Mouse (Mus musculus) MEL-GATA-1-ER (cell line): ENCODE measurements around the gene Ifitm5.
A peak's percentile ranks its signal among the peaks of the same experiment; 100 is the strongest.
"Not testable (repeated sequence)": the region's sequence is repeated elsewhere in the genome, so short reads cannot be mapped to it uniquely, and the experiment has no call there.

ENCODE experiments used
- DNase-seq: peaks from one replicate; pipeline ENCODE4 v3.0.0-alpha.2; 2012; ENCODE audit warnings: low read depth; ENCODE audit errors: extremely low read depth

Gene Ifitm5

DNA sequence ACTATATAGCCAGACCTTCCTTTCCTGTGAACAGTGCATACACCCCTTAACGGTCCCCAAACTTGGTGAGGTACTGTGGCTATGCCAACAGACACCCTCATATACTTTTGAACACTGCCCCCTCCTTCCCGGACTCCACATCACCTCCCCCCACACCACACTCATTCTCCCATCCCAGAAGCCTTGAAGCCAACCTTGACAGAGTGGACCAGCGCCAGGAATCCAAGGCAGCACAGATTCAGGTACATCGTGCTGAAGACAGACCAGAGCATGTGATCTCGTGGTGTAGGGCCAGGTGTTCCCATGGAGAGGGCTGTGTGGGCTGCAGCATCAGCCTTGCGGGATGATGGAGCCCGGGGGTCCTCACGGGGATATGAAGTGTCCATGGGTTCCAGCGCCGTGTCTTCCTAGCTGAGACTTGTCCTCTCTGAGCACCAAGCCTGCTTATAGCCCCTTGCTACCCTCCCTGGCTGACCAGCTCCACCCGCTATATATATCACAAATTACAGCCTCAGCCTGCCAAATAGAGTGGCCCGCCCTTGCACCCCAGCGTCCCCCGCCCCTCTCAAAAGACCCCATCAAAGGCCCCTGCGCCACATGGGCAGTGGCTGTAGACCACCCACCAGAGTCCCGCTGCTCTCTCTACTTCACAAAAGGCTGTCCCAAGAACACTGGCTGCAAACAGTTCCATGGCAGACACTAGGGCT, at the start of gene Ifitm5:
Gene Ifitm5 (minus strand): TSS at position 468 of the 707 bp plus-strand sequence.
- no peak for DNase-seq

DNA sequence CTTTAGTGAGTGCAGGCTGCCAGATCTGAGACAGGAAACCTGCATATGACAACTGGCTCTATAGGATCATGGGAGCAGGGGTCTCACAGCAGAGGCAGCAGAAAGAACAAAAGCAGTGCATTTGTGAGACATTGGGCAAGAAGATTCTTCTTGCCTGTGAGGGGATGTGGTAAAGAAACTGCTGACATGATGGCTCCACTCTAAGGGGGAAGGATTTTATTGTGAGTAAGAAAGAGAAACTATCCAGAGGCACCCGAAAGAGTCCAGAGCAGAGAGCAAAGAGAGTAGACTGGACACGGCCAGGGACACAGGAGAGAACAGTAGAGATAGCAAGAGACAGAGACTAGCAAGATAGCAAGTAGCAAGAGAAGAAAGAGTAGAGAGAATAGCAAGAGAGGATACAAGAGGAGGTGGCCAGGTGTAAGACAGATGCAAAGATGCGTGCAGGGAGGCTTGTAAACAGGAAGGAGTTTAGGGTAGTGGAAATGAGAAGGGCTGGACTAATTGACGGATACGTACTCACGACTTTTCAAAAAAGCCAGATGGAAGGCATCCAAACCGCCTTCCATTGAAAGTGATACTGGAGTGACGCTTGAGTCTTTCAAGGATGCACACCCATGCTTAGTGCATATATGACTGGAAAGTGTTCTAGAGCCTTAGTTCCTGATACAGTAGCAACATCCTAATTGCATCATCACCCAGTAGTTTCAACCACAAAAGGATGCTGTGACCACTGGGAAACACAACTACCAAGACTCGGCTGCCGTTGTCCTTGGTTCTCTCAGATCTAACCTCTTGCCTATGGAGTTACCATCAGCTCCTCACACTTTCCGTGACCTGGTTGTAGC, 49.0 kb upstream of the Ifitm5 start:
- DNase-seq: no peak

DNA sequence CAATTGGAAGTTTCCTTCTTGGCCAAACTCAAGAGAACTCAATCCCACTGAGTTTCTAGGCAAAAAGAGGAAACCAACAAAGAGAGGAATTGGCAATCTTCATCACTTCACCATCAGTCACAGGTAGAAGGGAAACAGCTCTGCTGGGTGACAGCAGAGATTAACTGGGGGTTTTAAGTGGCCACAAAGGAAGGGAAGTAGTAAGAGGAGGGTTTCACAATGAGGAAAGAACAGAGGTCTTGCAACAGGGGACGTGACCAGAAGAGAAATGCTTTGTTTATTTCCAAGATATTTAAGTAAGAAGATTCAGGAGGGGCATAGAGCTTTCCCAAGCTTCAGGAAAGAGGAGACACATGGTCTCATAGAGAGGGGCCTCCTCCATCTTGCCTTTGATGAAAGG, 47.7 kb upstream of the Ifitm5 start:
- no peak for DNase-seq

DNA sequence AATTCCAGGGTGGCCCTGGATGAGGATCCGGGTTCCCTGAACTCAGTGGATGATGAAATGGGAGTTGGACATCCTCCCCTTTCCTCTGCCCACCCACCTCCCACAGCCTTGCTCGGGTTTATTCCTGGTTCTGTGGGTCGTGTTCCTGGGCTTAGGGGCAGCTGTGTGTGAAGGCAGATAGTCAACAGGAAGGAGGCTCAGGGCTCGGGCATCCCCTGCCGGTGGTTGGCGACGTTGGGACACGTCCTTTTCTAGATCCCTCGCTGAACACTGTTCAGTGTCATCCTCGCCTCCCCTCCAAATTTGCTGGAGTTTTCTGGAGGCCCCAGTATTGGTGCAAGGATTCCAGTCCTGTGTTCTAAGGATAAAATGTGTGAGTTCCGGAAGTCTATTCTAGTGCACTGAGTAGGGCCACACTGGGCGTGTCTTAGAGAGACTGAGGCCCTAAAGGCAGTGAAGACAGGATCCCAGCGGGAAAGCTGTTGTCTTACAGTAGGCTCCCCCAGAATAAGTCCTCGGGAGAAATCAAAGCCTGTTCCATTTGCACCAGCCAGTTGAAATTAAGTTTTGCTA, 41.1 kb upstream of the Ifitm5 start:
- DNase-seq: no peak

DNA sequence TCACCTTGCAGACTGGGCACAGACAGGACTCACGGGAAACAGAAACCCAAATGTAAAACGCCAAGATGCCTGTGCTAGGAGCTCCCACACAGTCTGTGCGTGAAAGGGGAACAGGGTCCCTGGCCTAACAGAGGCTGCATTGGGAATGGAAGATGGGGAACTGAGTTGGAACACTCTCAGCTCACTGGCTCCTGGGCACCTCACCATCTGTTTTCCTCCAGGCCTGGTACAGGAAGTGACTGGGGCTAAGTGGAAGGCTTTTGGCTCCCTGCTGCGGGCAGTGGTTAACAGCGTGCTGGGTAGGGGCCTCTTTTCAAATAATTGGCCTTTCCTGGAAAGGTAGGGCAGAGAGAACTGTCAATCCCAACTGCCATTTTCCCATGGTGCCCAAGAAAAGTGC, 40.5 kb upstream of the Ifitm5 start:
- no peak for DNase-seq

DNA sequence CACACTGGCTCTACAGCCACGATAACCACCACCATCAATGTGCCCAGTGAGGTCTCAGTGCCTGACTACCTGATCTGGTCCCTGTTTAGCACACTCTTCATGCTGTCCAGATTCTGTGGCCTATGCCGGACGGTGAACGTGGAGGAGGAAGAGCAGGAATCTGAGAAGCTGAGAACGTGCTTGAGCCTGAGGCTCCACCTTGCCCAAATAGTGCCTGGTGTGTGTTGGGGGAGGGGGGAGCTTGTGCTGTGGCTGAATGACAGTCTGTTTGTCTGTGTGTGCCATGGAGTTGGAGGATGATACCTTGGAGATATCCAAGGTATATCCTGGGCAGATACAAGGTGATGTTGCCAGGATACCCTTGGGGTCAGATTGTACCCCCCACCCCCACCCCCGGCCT, 40.1 kb upstream of the Ifitm5 start:
- no peak for DNase-seq

DNA sequence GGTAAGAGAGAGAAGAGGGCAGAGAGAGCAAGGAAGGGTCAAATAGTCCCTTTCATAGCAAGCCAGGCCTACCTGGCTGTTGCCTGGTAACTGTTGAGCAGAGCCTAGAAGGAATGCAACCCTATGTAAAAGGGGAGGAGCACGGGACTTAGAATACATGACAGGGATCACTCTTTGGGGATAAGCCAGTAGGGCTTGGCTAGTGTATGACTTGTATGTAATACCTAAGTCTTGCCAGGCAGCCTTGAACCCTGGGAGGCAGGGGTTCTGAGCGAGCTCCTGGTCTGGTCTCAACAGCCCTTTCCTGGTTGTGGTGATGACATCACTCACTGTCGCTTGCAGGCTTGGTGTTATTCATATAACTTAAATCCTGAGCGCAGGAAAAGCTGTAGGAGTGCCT, 38.9 kb upstream of the Ifitm5 start:
- no peak for DNase-seq

DNA sequence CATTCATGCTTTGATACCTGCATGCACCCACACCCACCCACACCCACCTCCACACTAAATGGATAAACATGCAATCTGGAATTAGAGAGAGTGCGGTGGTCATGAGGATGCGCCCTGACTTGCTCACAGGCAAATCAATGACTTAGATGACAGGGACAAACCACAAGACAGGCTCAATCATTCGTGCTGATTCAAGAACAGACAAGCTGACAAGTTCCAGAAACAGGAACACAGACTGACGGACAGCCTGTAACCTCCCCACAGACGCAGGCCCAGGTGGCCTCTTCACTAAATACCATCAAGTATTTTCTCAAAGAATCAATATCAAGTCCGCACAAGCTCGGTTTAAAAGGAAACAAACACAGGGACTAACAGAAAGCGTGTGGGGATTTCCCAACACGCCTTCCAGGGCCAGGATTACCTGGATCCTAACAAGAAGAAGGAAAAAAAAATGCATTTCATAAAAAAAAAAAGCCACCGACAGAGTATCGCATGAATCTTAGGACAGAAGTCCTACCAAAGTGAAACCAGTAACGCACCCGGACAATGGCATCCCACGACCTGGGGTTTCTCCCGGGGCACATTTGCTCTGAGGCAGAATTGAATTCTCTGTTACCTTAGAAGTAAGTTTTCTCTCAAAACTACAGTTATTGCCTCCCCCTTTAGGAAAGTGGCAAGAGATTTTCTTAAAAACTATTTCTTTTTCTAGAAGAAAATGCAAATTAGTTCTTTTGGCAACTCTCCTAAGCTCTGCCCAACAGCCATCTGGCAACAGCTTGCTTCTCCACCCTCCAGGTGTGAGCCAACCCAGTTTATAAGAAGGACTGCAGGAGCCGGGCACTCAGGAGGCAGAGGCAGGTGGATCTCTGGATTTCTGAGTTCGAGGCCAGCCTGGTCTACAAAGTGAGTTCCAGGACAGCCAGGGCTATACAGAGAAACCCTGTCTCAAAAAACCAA, 37.4 kb upstream of the Ifitm5 start:
- no peak for DNase-seq

DNA sequence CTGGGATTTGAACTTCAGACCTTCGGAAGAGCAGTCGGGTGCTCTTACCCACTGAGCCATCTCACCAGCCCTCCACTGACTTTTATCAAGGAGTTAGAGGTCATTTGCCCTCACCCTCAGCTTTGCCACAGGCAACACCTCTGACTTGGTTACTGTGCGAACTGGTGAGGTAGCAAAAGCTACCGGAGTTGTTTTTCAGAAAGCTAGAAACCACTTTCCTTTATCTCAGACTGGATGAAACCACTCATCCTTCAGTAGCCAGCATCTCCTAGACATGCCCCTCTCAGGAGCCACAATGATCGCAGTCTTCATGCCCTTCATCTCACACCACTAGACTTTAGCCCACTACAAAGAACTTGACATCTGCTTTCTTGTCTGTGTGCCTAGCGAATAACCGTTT, 32.9 kb upstream of the Ifitm5 start:
- no peak for DNase-seq

DNA sequence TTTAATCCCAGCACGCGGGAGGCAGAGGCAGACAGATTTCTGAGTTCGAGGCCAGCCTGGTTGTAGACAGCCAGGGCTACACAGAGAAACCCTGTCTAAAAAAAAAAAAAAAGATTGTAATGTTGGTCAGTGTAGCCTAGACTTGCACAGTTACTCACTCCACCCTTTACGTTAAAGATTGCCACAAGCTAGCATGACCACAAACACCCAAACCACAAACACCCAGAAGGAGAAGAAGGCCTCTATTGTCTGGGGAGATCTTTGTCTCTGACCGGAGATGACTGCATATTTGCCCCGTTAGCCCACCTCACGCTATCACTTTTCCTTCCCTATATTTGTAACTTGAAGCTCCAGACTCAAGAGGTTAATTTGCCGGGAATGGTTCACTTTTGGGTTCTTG, 31.6 kb upstream of the Ifitm5 start:
- peak; percentile 55 for DNase-seq

DNA sequence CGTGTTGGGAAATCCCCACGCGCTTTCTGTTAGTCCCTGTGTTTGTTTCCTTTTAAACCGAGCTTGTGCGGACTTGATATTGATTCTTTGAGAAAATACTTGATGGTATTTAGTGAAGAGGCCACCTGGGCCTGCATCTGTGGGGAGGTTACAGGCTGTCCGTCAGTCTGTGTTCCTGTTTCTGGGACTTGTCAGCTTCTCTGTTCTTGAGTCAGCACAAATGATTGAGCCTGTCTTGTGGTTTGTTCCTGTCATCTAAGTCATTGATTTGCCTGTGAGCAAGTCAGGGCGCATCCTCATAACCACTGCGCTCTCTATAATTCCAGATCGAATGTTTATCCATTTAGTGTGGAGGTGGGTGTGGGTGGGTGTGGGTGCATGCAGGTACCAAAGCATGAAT, 26.6 kb upstream of the Ifitm5 start:
- not testable (repeated sequence) for DNase-seq

DNA sequence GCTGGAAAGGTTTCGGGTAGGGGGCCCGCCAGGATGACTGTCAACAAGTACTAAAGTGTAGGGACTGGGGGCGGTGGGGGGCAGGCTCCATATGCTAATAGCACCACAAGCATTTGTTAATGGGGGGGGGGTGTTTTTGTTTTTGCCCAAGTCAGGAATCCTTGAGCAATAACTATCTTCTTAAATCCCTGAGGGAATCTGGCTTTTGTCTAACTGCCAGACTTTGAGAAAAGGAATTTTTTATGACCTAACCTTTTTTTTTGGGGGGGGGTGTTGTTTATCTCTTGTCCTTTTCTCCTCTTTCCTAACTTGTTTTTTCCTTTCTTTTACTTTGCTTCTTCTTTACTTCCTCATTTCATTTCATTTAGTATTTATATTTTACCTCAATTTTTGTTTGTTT, 25.4 kb upstream of the Ifitm5 start:
- no peak for DNase-seq

DNA sequence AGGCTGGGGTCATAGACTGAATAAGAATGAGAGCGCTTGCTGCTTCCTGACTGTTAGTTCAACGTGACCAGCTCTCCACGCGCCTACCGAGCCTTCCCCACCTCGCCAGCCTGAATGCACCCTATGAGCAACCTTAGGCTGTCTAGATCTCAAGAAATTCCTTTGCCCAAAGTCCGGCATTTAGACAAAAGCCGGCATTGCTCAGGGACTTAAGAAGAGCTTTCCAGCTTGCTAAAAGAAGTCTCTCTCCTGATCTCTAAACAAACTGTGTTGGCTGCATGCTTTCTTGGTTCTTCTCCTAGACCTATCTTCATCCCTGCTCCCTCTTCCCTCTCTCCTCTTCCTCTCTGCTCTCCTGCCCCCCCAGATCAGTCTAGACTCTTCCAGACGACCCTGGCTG, 24.8 kb upstream of the Ifitm5 start:
- no peak for DNase-seq

DNA sequence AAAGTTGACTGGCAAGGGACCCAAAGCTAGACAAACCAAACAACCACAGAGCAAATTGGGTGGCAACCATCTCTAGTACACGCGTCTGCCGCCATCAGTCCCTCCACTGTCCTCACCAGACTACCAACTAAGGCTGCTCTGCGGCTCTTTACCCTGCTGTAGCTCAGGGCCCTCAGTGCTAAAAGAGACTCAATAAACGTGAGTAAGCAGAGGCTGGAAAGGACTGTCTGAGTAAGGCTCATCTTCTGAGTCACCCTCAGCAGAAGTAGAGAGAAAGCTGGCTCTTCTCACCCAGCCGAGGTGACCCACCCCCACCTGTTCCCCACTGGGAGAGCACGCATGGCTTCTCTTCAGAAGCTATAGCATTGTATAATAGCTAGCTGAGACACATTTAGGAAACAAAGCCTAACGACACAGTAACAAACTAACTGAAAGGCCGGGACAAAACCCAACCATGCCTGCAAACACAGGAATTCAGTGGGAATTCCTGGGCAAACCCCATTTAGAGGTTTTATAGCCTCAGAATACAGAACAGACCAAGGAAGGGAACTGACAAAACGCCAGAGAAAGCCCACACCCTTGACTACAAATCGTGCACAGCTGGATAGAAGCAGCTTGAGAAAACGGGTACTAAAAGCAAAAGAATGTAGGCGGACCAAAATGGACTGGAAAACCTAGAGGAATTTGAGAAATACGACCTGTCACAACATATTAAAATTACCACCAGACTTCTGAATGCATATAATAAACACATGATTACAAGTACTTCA, 23.5 kb upstream of the Ifitm5 start:
- DNase-seq: no peak

DNA sequence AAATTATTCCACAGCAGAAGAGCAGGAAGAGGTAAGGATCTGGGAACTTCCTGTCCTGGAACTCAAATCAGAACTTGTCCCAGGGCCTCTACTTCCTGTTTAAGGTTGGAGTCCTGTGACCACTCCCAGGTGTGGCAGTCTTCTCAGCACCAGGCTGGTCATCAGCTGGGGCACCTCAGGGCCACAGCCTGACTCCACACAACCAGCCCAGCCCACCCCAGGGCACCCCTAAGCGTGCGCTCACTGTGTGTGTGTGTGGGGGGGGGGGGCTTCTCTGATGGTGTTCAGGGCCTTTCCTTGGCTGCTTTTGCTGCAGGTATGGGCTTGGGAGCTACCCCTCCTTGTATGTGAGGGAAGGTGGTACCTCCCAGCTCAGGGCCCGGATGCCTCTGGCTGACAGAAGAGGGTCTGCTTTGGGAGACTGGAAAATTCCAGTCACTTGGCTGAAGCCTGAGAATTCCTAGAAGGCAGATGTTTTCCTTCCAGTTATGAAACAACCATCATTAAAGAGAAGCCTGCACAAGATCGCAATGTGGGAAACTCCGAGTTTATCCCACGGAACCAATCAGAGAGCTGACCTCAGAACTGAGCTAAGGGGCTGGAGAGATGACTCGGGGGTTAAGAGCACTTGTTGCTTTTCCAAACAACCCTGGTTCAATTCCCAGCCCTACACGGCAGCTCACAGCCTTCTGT, 21.5 kb upstream of the Ifitm5 start:
- no peak for DNase-seq

DNA sequence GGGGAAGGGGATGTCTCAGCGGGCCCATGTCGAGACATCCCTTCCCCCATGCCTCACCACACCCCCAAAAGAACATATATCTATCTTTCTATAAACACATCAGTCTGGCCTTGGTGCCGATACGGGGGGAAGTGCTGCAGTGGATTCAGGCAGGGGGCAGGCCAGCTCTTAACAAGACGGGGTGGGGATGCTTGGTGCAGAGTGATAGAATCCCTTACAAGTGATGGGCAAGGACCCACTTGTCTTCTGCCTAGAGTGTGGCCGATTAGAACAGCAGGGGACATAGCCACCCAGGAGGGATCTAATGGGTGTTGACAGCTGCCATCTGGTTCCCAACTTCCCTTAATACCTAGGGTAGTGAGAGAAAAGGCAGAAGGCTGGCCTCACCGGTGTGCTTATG, 20.8 kb upstream of the Ifitm5 start:
- DNase-seq: no peak

DNA sequence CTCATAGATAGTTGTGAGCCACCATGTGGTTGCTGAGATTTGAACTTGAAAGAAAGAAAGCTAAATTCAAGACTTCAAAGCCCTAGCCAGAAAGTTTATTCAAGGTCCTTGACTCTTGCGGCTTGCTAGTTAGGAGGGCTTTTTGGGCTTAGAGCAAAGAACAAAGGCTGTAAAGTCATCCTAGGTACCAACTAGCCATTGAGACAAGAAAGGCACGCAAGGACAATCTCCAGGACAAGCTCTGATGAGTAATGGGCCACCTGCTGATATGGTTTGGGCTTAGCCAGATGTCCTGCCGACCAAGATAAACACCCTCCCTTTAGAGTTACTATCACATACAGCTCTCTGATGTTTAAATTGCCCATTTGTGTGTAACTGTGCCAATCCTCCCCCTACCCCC, 18.6 kb upstream of the Ifitm5 start:
- DNase-seq: not testable (repeated sequence)

DNA sequence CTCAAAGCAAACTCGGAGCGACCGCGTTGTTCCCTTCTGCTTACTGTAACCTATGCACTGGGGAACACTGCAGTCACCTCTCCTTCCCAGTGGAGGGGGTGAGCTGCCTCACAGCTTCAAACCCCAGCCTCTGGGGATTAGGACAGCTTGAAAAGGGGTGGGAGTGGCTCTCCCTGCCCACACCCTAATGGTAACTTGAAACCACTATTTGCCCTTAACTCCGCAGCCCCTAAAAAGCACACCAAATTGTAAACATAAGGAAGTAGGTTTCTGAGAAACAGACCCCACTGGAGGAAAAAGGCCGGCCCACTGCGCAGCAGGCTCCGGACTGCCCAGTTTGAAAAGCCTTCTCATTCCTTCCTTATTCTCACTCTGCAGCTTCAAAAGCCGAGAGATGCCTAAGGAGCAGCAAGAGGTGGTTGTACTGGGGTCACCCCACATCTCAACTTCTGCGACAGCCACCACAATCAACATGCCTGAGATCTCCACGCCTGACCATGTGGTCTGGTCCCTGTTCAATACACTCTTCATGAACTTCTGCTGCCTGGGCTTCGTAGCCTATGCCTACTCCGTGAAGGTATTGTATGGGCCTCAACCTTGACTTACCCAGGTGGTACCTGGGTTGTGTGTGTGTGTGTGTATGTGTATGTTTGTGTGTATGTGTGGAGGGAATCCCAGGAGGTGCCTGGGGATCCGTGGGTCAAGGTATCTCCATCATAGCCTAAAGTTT, 17.9 kb upstream of the Ifitm5 start:
- DNase-seq: no peak

DNA sequence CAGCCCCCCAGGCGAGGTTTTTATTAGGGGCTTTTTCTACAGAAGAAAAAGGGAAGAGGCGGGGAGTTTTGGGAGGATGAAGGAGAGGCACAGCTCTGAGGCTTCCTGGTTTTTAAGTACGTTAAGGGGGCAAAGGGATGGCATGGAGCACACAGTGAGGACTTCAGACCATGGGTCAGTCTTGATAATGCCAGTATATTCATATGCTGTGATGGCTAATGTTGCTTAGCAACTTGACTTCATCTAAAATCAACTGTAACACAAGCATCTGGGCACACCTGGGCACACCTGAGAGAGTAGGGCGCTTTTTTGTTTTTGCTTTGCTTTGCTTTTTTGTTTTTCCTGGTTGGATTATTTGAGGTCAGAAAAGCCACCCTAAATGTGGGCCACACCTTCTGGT, 16.8 kb upstream of the Ifitm5 start, which contains the start of gene Ifitm1:
Gene Ifitm1 (plus strand): TSS at position 301 of the 400 bp plus-strand sequence.
- no peak for DNase-seq
